Mouse (Mus musculus) liver, embryonic 13.5 days (tissue): ENCODE measurements at regions not wholly inside any gene's neighbourhood (a gene's known extent, or its start where the extent isn't known, plus 50 kb on each side); places are given as distances from the start of the nearest gene placed in this dataset.

Experiments
- ATAC-seq: fragments of 200-750 bp; cut with Nextera tagmentation; 2 replicates; pipeline ENCODE4 v1.8.0; 2017; ENCODE audit warnings: low read depth, mild to moderate bottlenecking, moderate number of reproducible peaks, moderate library complexity
- DNase-seq: peaks from one replicate; pipeline ENCODE4 v3.0.0; 2022
- H3K27ac ChIP-seq: fragments of 300-500 bp; sonication (generic); 2 replicates; pipeline ENCODE4 v1.5.1; 2015; ENCODE audit warnings: moderate library complexity, mild to moderate bottlenecking, inconsistent platforms
- H3K27me3 ChIP-seq: fragments of 300-500 bp; sonication (generic); 2 replicates; pipeline ENCODE4 v1.6.1; 2015; ENCODE audit warnings: mild to moderate bottlenecking, inconsistent platforms
- H3K36me3 ChIP-seq: fragments of 300-500 bp; sonication (generic); 2 replicates; pipeline ENCODE4 v1.6.1; 2015; ENCODE audit warnings: mild to moderate bottlenecking, inconsistent platforms
- H3K4me1 ChIP-seq: fragments of 300-500 bp; sonication (generic); replicated peaks from 2 replicates; pipeline ENCODE4 v1.6.1; 2015; ENCODE audit warnings: inconsistent platforms
- H3K4me2 ChIP-seq: fragments of 300-500 bp; sonication (generic); 2 replicates; pipeline ENCODE4 v1.6.1; 2015; ENCODE audit warnings: inconsistent platforms, mild to moderate bottlenecking, moderate library complexity
- H3K4me3 ChIP-seq: fragments of 300-500 bp; sonication (generic); replicated peaks from 2 replicates; pipeline ENCODE4 v1.5.1; 2015; ENCODE audit warnings: mild to moderate bottlenecking, inconsistent platforms
- H3K9ac ChIP-seq: fragments of 300-500 bp; sonication (generic); 2 replicates; pipeline ENCODE4 v1.6.1; 2015; ENCODE audit warnings: mild to moderate bottlenecking, inconsistent platforms
- H3K9me3 ChIP-seq: fragments of 300-500 bp; sonication (generic); replicated peaks from 2 replicates; pipeline ENCODE4 v1.6.1; 2016; ENCODE audit warnings: inconsistent platforms
- WGBS: fragments of 180-500 bp; shearing (Covaris S2); methylation state at CpG from one replicate; pipeline ENCODE4 v1.1.7; 2015; ENCODE audit not compliant: insufficient replicate concordance; 5-methylcytosine and 5-hydroxymethylcytosine counted together

GRCm38 (mm10) chr2:34038982-34039381, 151.2 kb upstream of the Mvb12b start:
- no peak overlapping the region for H3K4me3 ChIP-seq
- no peaks in the 10 kb centered on the region for H3K36me3 ChIP-seq
- WGBS = 53% methylated on average over 8 of the region's 8 CpGs
- no peak overlapping the region for H3K4me2 ChIP-seq
- H3K9me3 ChIP-seq = no peaks in the 10 kb centered on the region
- ATAC-seq (no peak), DNase-seq (no peak)
- no peaks in the 10 kb centered on the region for H3K4me1 ChIP-seq
- no peak overlapping the region for H3K27ac ChIP-seq
- no peaks in the 10 kb centered on the region for H3K27me3 ChIP-seq
- H3K9ac ChIP-seq = no peak overlapping the region

GRCm38 (mm10) chr2:34033212-34033611, 145.5 kb upstream of the Mvb12b start:
- Histone ChIP-seq H3K27ac (no peak overlapping the region), H3K4me2 (no peak overlapping the region), H3K9ac (no peak overlapping the region), H3K4me1 (no peaks in the 10 kb centered on the region), H3K4me3 (no peak overlapping the region), H3K36me3 (no peaks in the 10 kb centered on the region), H3K27me3 (no peaks in the 10 kb centered on the region), H3K9me3 (no peaks in the 10 kb centered on the region)
- WGBS = 40% methylated on average over 11 of the region's 11 CpGs
- no peak for ATAC-seq
- no peak for DNase-seq

GRCm38 (mm10) chr2:34031421-34031820, 143.7 kb upstream of the Mvb12b start:
- no peak for ATAC-seq

GRCm38 (mm10) chr2:34031001-34031412, 143.3 kb upstream of the Mvb12b start:
- 23% methylated on average over 11 of the region's 11 CpGs for WGBS
- Histone ChIP-seq H3K27ac (no peak overlapping the region), H3K4me3 (no peak overlapping the region), H3K36me3 (no peaks in the 10 kb centered on the region), H3K27me3 (no peaks in the 10 kb centered on the region), H3K9me3 (no peaks in the 10 kb centered on the region), H3K4me1 (no peaks in the 10 kb centered on the region), H3K4me2 (no peak overlapping the region), H3K9ac (no peak overlapping the region)
- ATAC-seq (no peak), DNase-seq (no peak)

More at GRCm38 (mm10) chr2:34031421-34031820, 143.7 kb upstream of the Mvb12b start:
- 35% methylated on average over 7 of the region's 7 CpGs for WGBS
- no peak overlapping the region for H3K27ac ChIP-seq
- H3K9me3 ChIP-seq = no peaks in the 10 kb centered on the region
- H3K4me2 ChIP-seq = no peak overlapping the region
- H3K36me3 ChIP-seq = no peaks in the 10 kb centered on the region
- no peak overlapping the region for H3K4me3 ChIP-seq
- no peaks in the 10 kb centered on the region for H3K27me3 ChIP-seq
- no peak overlapping the region for H3K9ac ChIP-seq
- H3K4me1 ChIP-seq = no peaks in the 10 kb centered on the region
- no peak for DNase-seq

- Histone ChIP-seq H3K27ac (no peak overlapping the region), H3K4me3 (no peak overlapping the region), H3K36me3 (no peaks in the 10 kb centered on the region), H3K4me1 (no peaks in the 10 kb centered on the region), H3K9me3 (no peaks in the 10 kb centered on the region), H3K4me2 (no peak overlapping the region), H3K27me3 (no peaks in the 10 kb centered on the region), H3K9ac (no peak overlapping the region)
- ATAC-seq = no peak
- WGBS = 29% methylated on average over 9 of the region's 9 CpGs
- DNase-seq = no peak
Observed at GRCm38 (mm10) chr2:34027445-34027844, 139.7 kb upstream of the Mvb12b start.

- WGBS = 49% methylated on average over 16 of the region's 16 CpGs
- H3K36me3 ChIP-seq = no peaks in the 10 kb centered on the region
- H3K4me3 ChIP-seq = no peak overlapping the region
- no peaks in the 10 kb centered on the region for H3K27me3 ChIP-seq
- DNase-seq = no peak
- 0 out of 2 replicates have a peak, but pooled peaks cover 3% of the 10 kb centered on the region for H3K9me3 ChIP-seq
- no peak overlapping the region for H3K9ac ChIP-seq
- no peak for ATAC-seq
- H3K4me2 ChIP-seq = no peak overlapping the region
- no peaks in the 10 kb centered on the region for H3K4me1 ChIP-seq
- H3K27ac ChIP-seq = no peak overlapping the region
Observed at GRCm38 (mm10) chr2:34026566-34027360, 139.0 kb upstream of the Mvb12b start.

GRCm38 (mm10) chr2:34025715-34026360, 138.1 kb upstream of the Mvb12b start:
- no peaks in the 10 kb centered on the region for H3K4me1 ChIP-seq
- no peak overlapping the region for H3K9ac ChIP-seq
- H3K9me3 ChIP-seq = 0 out of 2 replicates have a peak, but pooled peaks cover 4% of the 10 kb centered on the region
- H3K27me3 ChIP-seq = no peaks in the 10 kb centered on the region
- no peaks in the 10 kb centered on the region for H3K36me3 ChIP-seq
- DNase-seq (no peak), ATAC-seq (no peak)
- no peak overlapping the region for H3K4me2 ChIP-seq
- H3K4me3 ChIP-seq = no peak overlapping the region
- no peak overlapping the region for H3K27ac ChIP-seq
- WGBS = 57% methylated on average over 10 of the region's 10 CpGs

- no peak for ATAC-seq
- DNase-seq = no peak
- WGBS = 44% methylated on average over 5 of the region's 5 CpGs
- no peaks in the 10 kb centered on the region for H3K27me3 ChIP-seq
- H3K4me1 ChIP-seq = no peaks in the 10 kb centered on the region
- H3K4me3 ChIP-seq = no peak overlapping the region
- no peak overlapping the region for H3K9ac ChIP-seq
- H3K9me3 ChIP-seq = 0 out of 2 replicates have a peak, but pooled peaks cover 4% of the 10 kb centered on the region
- H3K4me2 ChIP-seq = no peak overlapping the region
- no peaks in the 10 kb centered on the region for H3K36me3 ChIP-seq
- no peak overlapping the region for H3K27ac ChIP-seq
Observed at GRCm38 (mm10) chr2:34017142-34017453, 129.4 kb upstream of the Mvb12b start.

- ATAC-seq (no peak), DNase-seq (no peak)
- H3K27ac ChIP-seq = no peak overlapping the region
- H3K27me3 ChIP-seq = no peaks in the 10 kb centered on the region
- WGBS = 54% methylated on average over 20 of the region's 20 CpGs
- no peaks in the 10 kb centered on the region for H3K4me1 ChIP-seq
- no peak overlapping the region for H3K9ac ChIP-seq
- no peaks in the 10 kb centered on the region for H3K36me3 ChIP-seq
- H3K4me2 ChIP-seq = no peak overlapping the region
- no peaks in the 10 kb centered on the region for H3K9me3 ChIP-seq
- H3K4me3 ChIP-seq = no peak overlapping the region
Observed at GRCm38 (mm10) chr2:34016350-34017141, 128.8 kb upstream of the Mvb12b start.

- H3K27me3 ChIP-seq = no peaks in the 10 kb centered on the region
- ATAC-seq (no peak), DNase-seq (no peak)
- whole genome bisulfite sequencing = 86% methylated on average over 7 of the region's 7 CpGs
- H3K9me3 ChIP-seq = no peaks in the 10 kb centered on the region
- no peak overlapping the region for H3K4me3 ChIP-seq
- H3K36me3 ChIP-seq = no peaks in the 10 kb centered on the region
- H3K4me2 ChIP-seq = no peak overlapping the region
- no peak overlapping the region for H3K27ac ChIP-seq
- no peaks in the 10 kb centered on the region for H3K4me1 ChIP-seq
- no peak overlapping the region for H3K9ac ChIP-seq
Observed at GRCm38 (mm10) chr2:34015640-34015995, 127.9 kb upstream of the Mvb12b start.

GRCm38 (mm10) chr2:34014868-34015639, 127.3 kb upstream of the Mvb12b start:
- H3K27me3 ChIP-seq = no peaks in the 10 kb centered on the region
- H3K9ac ChIP-seq = no peak overlapping the region
- no peaks in the 10 kb centered on the region for H3K36me3 ChIP-seq
- no peak for DNase-seq
- H3K4me1 ChIP-seq = no peaks in the 10 kb centered on the region
- WGBS = 59% methylated on average over 8 of the region's 8 CpGs
- H3K9me3 ChIP-seq = no peaks in the 10 kb centered on the region
- H3K27ac ChIP-seq = no peak overlapping the region
- no peak overlapping the region for H3K4me3 ChIP-seq
- no peak for ATAC-seq
- H3K4me2 ChIP-seq = no peak overlapping the region
